Mouse (Mus musculus) stomach, postnatal 0 days (tissue): ENCODE data around the gene Fuca1.

Source experiments
- CTCF ChIP-seq: IDR thresholded peaks from 2 replicates; pipeline ENCODE4 v1.5.1; 2016; ENCODE audit warnings: antibody characterized with exemption, low read depth, mild to moderate bottlenecking, moderate library complexity
- EP300 ChIP-seq: optimal IDR thresholded peaks from 2 replicates; pipeline ENCODE3; 2016; ENCODE audit warnings: antibody characterized with exemption

DNA sequence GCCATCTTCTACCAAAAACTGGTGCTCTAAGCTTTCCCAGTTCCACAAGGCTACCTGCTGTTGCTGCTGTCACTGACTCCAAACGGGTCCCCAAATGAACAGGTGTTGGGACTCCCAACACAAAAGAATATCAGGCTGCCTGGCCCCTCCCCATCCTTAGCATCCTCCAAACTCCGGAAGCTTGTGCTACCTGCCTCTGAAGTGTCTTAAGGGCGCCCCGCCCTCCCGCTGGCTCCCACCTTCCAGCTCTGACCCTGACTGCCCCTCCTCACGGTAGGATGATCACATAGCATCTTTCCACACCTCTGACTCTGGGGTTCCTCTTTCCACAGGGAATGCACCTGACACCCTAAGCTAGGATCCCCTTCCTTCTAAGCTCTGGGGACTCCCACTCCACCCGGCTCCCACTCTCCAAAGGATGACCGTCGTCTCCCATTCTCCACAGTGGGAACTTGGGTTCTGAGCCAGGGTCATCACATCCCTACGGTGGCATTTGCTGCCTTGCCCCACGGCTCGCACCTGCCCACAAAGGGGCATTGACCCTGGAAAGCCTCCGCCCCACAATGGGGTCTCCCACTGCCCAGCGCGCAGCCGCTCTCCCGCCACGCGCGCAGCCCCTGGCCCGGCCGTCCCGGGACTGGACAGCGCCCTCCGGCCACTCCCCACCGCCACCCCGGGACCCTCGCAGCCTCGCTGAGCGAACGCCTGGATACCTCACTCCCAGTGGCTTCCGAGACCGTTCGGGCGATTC, 51.4 kb downstream of the Fuca1 start:
- no peak for TF ChIP-seq CTCF
- TF ChIP-seq EP300, result no peak
